In genomic region chr2:10252016-10252415, GRCm38 (mm10) we compare ENCODE assay signal across 16 mouse cellular contexts.
"Had no signal": no experiment of that assay in that cellular context is flagged by ENCODE, and none has a peak within 500 bp of the region (broad histone marks: within the 10 kb centered on the region; RNA-seq: fewer than 3 reads in every experiment).

No protein-coding gene starts in this region.

- ATAC-seq: lung, postnatal 0 days; midbrain, embryonic 13.5 days; midbrain, embryonic 15.5 days had no signal

- H3K9ac ChIP-seq: lung, embryonic 15.5 days; midbrain, embryonic 13.5 days; midbrain, embryonic 15.5 days; neural tube, embryonic 12.5 days had no signal

- H3K4me1 ChIP-seq: lung, embryonic 15.5 days; midbrain, embryonic 13.5 days; midbrain, embryonic 15.5 days; neural tube, embryonic 12.5 days had no signal

- H3K27me3 ChIP-seq: lung, embryonic 15.5 days; megakaryocyte, embryonic 14.5 days; midbrain, embryonic 13.5 days; midbrain, embryonic 15.5 days; neural tube, embryonic 12.5 days had no signal

- H3K4me2 ChIP-seq: lung, embryonic 15.5 days; midbrain, embryonic 11.5 days; midbrain, embryonic 13.5 days; midbrain, embryonic 15.5 days; neural tube, embryonic 12.5 days had no signal

- H3K36me3 ChIP-seq: lung, embryonic 15.5 days; midbrain, embryonic 13.5 days; midbrain, embryonic 15.5 days; neural tube, embryonic 12.5 days had no signal

- H3K27ac ChIP-seq: lung, embryonic 15.5 days; macrophage; midbrain, embryonic 13.5 days; midbrain, embryonic 15.5 days; neural tube, embryonic 12.5 days had no signal

- H3K9me3 ChIP-seq: lung, embryonic 15.5 days; midbrain, embryonic 13.5 days; midbrain, embryonic 15.5 days; neural tube, embryonic 12.5 days had no signal

- DNase-seq: lung, adult 18-20 months; lung, postnatal 14 days; lung, postnatal 36 days; right cerebral cortex, postnatal 14 days; spleen, adult 18-20 months; thymus, adult 18-20 months; thymus, postnatal 14 days; thymus, postnatal 36 days had no signal

- H3K4me3 ChIP-seq: lung, embryonic 15.5 days; megakaryocyte, embryonic 14.5 days; midbrain, embryonic 13.5 days; midbrain, embryonic 15.5 days; neural tube, embryonic 12.5 days had no signal
